Mouse (Mus musculus): Measurements from ENCODE around the gene Cntn5. TPM values are rescaled to one million over a fixed set of nuclear protein-coding genes. Genes with fewer than 3 reads are reported as not detected.

The Cntn5 gene
- polyA plus RNA-seq, 1 experiment from 2014 or later, result not detected

- DNase-seq (no peak), ATAC-seq (ENCODE audit: low read depth) (no peak)
- 39% methylated on average over 2 of the region's 2 CpGs for whole genome bisulfite sequencing (ENCODE audit: insufficient replicate concordance)
- Histone ChIP-seq H3K27ac (no peak overlapping the region), H3K4me2 (no peak overlapping the region), H3K9ac (no peak overlapping the region), H3K4me3 (replicated peaks) (no peak overlapping the region), H3K27me3 (no peaks in the 10 kb centered on the region), H3K36me3 (no peaks in the 10 kb centered on the region), H3K9me3 (replicated peaks) (no peaks in the 10 kb centered on the region), H3K4me1 (replicated peaks) (no peaks in the 10 kb centered on the region)
These were observed 921.4 kb downstream of the Cntn5 start for GRCm38 (mm10) chr9:9983220-9983619.

GRCm38 (mm10) chr9:9965370-9965769, 939.2 kb downstream of the Cntn5 start:
- ATAC-seq (ENCODE audit: low read depth) (no peak), DNase-seq (no peak)
- Histone ChIP-seq H3K9ac (no peak overlapping the region), H3K4me3 (replicated peaks) (no peak overlapping the region), H3K27ac (no peak overlapping the region), H3K4me1 (replicated peaks) (no peaks in the 10 kb centered on the region), H3K27me3 (no peaks in the 10 kb centered on the region), H3K36me3 (no peaks in the 10 kb centered on the region), H3K9me3 (replicated peaks) (no peaks in the 10 kb centered on the region), H3K4me2 (no peak overlapping the region)
- WGBS (ENCODE audit: insufficient replicate concordance), result 77% methylated on average over 4 of the region's 4 CpGs

GRCm38 (mm10) chr9:9960610-9961172, 943.9 kb downstream of the Cntn5 start:
- Histone ChIP-seq H3K9me3 (replicated peaks) (no peaks in the 10 kb centered on the region), H3K36me3 (no peaks in the 10 kb centered on the region)
- no peak for ATAC-seq (ENCODE audit: low read depth)

GRCm38 (mm10) chr9:9949346-9949745, 955.2 kb downstream of the Cntn5 start:
- no peaks in the 10 kb centered on the region for H3K36me3 ChIP-seq
- no peaks in the 10 kb centered on the region for H3K9me3 ChIP-seq (replicated peaks)
- H3K4me2 ChIP-seq, result no peak overlapping the region
- H3K27ac ChIP-seq, result no peak overlapping the region
- DNase-seq (no peak), ATAC-seq (ENCODE audit: low read depth) (no peak)
- H3K27me3 ChIP-seq, result no peaks in the 10 kb centered on the region
- 32% methylated on average over 3 of the region's 3 CpGs for WGBS (ENCODE audit: insufficient replicate concordance)
- H3K4me1 ChIP-seq (replicated peaks), result no peaks in the 10 kb centered on the region
- no peak overlapping the region for H3K4me3 ChIP-seq (replicated peaks)
- H3K9ac ChIP-seq, result no peak overlapping the region

More at GRCm38 (mm10) chr9:9960610-9961172, 943.9 kb downstream of the Cntn5 start:
- DNase-seq, result no peak
- Histone ChIP-seq H3K9ac (no peak overlapping the region), H3K27me3 (no peaks in the 10 kb centered on the region), H3K4me1 (replicated peaks) (no peaks in the 10 kb centered on the region), H3K4me2 (no peak overlapping the region), H3K27ac (no peak overlapping the region), H3K4me3 (replicated peaks) (no peak overlapping the region)

- ATAC-seq (ENCODE audit: low read depth) (no peak), DNase-seq (no peak)
- H3K9me3 ChIP-seq (replicated peaks), result no peaks in the 10 kb centered on the region
- H3K27me3 ChIP-seq, result no peaks in the 10 kb centered on the region
- no peak overlapping the region for H3K4me3 ChIP-seq (replicated peaks)
- no peak overlapping the region for H3K4me2 ChIP-seq
- 46% methylated on average over 1 of the region's 1 CpGs for WGBS (ENCODE audit: insufficient replicate concordance)
- H3K9ac ChIP-seq, result no peak overlapping the region
- H3K27ac ChIP-seq, result no peak overlapping the region
- H3K36me3 ChIP-seq, result no peaks in the 10 kb centered on the region
- H3K4me1 ChIP-seq (replicated peaks), result no peaks in the 10 kb centered on the region
These were observed 959.7 kb downstream of the Cntn5 start for GRCm38 (mm10) chr9:9944872-9945271.

- H3K4me2 ChIP-seq, result no peak overlapping the region
- WGBS (ENCODE audit: insufficient replicate concordance), result 82% methylated on average over 1 of the region's 1 CpGs
- H3K9ac ChIP-seq, result no peak overlapping the region
- no peaks in the 10 kb centered on the region for H3K9me3 ChIP-seq (replicated peaks)
- H3K27ac ChIP-seq, result no peak overlapping the region
- no peak overlapping the region for H3K4me3 ChIP-seq (replicated peaks)
- DNase-seq (no peak), ATAC-seq (ENCODE audit: low read depth) (no peak)
- H3K4me1 ChIP-seq (replicated peaks), result no peaks in the 10 kb centered on the region
- no peaks in the 10 kb centered on the region for H3K36me3 ChIP-seq
- H3K27me3 ChIP-seq, result no peaks in the 10 kb centered on the region
These were observed 966.8 kb downstream of the Cntn5 start for GRCm38 (mm10) chr9:9937444-9938436.

- H3K36me3 ChIP-seq, result no peaks in the 10 kb centered on the region
- H3K27me3 ChIP-seq, result no peaks in the 10 kb centered on the region
- no peak overlapping the region for H3K4me3 ChIP-seq (replicated peaks)
- WGBS (ENCODE audit: insufficient replicate concordance), result 59% methylated on average over 3 of the region's 3 CpGs
- DNase-seq (no peak), ATAC-seq (ENCODE audit: low read depth) (no peak)
- no peaks in the 10 kb centered on the region for H3K4me1 ChIP-seq (replicated peaks)
- H3K27ac ChIP-seq, result no peak overlapping the region
- no peak overlapping the region for H3K4me2 ChIP-seq
- no peak overlapping the region for H3K9ac ChIP-seq
- H3K9me3 ChIP-seq (replicated peaks), result no peaks in the 10 kb centered on the region
These were observed 984.0 kb downstream of the Cntn5 start for GRCm38 (mm10) chr9:9920580-9920979.

- Histone ChIP-seq H3K9ac (no peak overlapping the region), H3K9me3 (replicated peaks) (no peaks in the 10 kb centered on the region), H3K27ac (no peak overlapping the region), H3K4me2 (no peak overlapping the region), H3K4me1 (replicated peaks) (no peaks in the 10 kb centered on the region), H3K27me3 (no peaks in the 10 kb centered on the region), H3K4me3 (replicated peaks) (no peak overlapping the region), H3K36me3 (no peaks in the 10 kb centered on the region)
- ATAC-seq (ENCODE audit: low read depth) (no peak), DNase-seq (no peak)
- WGBS (ENCODE audit: insufficient replicate concordance), result 41% methylated on average over 5 of the region's 5 CpGs
These were observed 1005.5 kb downstream of the Cntn5 start for GRCm38 (mm10) chr9:9899070-9899469.

GRCm38 (mm10) chr9:9886210-9886609, 1018.4 kb downstream of the Cntn5 start:
- H3K9me3 ChIP-seq (replicated peaks), result no peaks in the 10 kb centered on the region
- no peak overlapping the region for H3K27ac ChIP-seq
- no peak overlapping the region for H3K9ac ChIP-seq
- H3K36me3 ChIP-seq, result no peaks in the 10 kb centered on the region
- no peak for ATAC-seq (ENCODE audit: low read depth)
- no peaks in the 10 kb centered on the region for H3K27me3 ChIP-seq
- no peak for DNase-seq
- WGBS (ENCODE audit: insufficient replicate concordance), result 56% methylated on average over 6 of the region's 6 CpGs
- no peak overlapping the region for H3K4me2 ChIP-seq
- no peak overlapping the region for H3K4me3 ChIP-seq (replicated peaks)
- no peaks in the 10 kb centered on the region for H3K4me1 ChIP-seq (replicated peaks)

GRCm38 (mm10) chr9:9882779-9883383, 1021.7 kb downstream of the Cntn5 start:
- Histone ChIP-seq H3K27me3 (no peaks in the 10 kb centered on the region), H3K4me3 (replicated peaks) (no peak overlapping the region), H3K36me3 (no peaks in the 10 kb centered on the region), H3K4me2 (no peak overlapping the region), H3K9me3 (replicated peaks) (no peaks in the 10 kb centered on the region), H3K4me1 (replicated peaks) (no peaks in the 10 kb centered on the region), H3K27ac (no peak overlapping the region), H3K9ac (no peak overlapping the region)
- no peak for ATAC-seq (ENCODE audit: low read depth)
- no peak for DNase-seq
- WGBS (ENCODE audit: insufficient replicate concordance), result 73% methylated on average over 8 of the region's 8 CpGs

- WGBS (ENCODE audit: insufficient replicate concordance), result 31% methylated on average over 7 of the region's 7 CpGs
- no peaks in the 10 kb centered on the region for H3K36me3 ChIP-seq
- H3K27me3 ChIP-seq, result no peaks in the 10 kb centered on the region
- H3K27ac ChIP-seq, result no peak overlapping the region
- H3K9ac ChIP-seq, result no peak overlapping the region
- DNase-seq, result no peak
- no peak overlapping the region for H3K4me3 ChIP-seq (replicated peaks)
- H3K9me3 ChIP-seq (replicated peaks), result no peaks in the 10 kb centered on the region
- H3K4me1 ChIP-seq (replicated peaks), result no peaks in the 10 kb centered on the region
- no peak for ATAC-seq (ENCODE audit: low read depth)
- no peak overlapping the region for H3K4me2 ChIP-seq
These were observed 1032.2 kb downstream of the Cntn5 start for GRCm38 (mm10) chr9:9872112-9873035.
